Mouse (Mus musculus): ENCODE measurements at regions not wholly inside any gene's neighbourhood (a gene's known extent, or its start where the extent isn't known, plus 50 kb on each side); places are given as distances from the start of the nearest gene placed in this dataset.

DNA sequence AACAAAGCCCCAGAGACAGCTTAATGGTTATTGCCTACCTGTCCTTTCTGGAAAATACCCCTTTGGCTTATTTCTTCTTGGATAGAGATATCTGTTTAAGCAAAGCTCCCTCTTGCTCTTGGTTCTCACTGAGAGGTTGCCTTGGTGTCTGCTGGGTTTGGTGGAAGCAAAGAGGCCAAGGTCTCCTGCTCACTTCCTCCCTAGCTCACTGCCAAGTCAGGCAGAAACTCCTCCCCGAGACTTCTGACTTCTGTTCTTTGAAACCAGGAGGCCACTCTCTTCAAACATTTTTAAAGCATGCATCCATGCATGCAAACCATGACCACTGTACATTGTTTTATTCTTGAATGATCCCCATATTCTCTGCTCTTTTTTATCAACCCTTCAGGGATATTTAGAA, 354.6 kb downstream of the Ankrd50 start:
- H3K4me2 ChIP-seq (ENCODE audit: low read depth) = no peak overlapping the region
- no peaks in the 10 kb centered on the region for H3K36me3 ChIP-seq (ENCODE audit: control insufficient read depth, insufficient read depth)
- H3ac ChIP-seq (ENCODE audit: control insufficient read depth, insufficient read length) = no peak overlapping the region
- no peaks in the 10 kb centered on the region for H3K79me2 ChIP-seq (ENCODE audit: control insufficient read depth, insufficient read depth)
- no peaks in the 10 kb centered on the region for H3K27me3 ChIP-seq (ENCODE audit: control insufficient read depth, insufficient read depth, insufficient read length)
- no peak for TF ChIP-seq POLR2A (IDR thresholded peaks at IDR 0.05; ENCODE audit: insufficient read length, low read depth)
- no peak overlapping the region for H3K4me3 ChIP-seq

DNA sequence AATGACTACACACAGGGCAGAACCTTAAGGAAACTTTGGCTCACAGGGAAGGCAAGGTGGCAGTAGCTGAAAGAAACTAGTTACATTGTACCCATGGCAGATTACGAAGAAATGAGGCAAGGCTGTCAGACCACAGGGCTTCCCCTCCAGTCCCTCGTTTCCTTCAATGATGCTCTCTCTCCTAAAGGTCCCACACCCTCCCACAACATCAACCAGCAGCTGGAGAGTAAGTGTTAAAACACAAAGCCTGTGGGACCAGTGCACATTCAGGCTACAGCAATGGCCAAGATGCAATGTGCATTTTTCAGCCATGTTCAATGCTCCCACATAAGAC, 355.5 kb downstream of the Ankrd50 start:
- no peak for TF ChIP-seq USF1 (IDR thresholded peaks at IDR 0.05; ENCODE audit: low read depth)
- TF ChIP-seq CEBPB (IDR thresholded peaks at IDR 0.05; ENCODE audit: insufficient read depth, poor library complexity, severe bottlenecking) = no peak
- TF ChIP-seq SRF (IDR thresholded peaks at IDR 0.05; ENCODE audit: control insufficient read depth, insufficient read length, low read depth) = no peak
- H3ac ChIP-seq (ENCODE audit: control insufficient read depth, insufficient read length) = no peak overlapping the region
- no peaks in the 10 kb centered on the region for H3K79me2 ChIP-seq (ENCODE audit: control insufficient read depth, insufficient read depth)
- H3K36me3 ChIP-seq (ENCODE audit: control insufficient read depth, insufficient read depth) = no peaks in the 10 kb centered on the region
- no peak overlapping the region for H3K4me3 ChIP-seq
- no peaks in the 10 kb centered on the region for H3K27me3 ChIP-seq (ENCODE audit: control insufficient read depth, insufficient read depth, insufficient read length)
- no peak overlapping the region for H3K4me2 ChIP-seq (ENCODE audit: low read depth)

GRCm38 (mm10) chr3:38128486-38129166, 356.0 kb downstream of the Ankrd50 start:
- TF ChIP-seq SRF (IDR thresholded peaks at IDR 0.05; ENCODE audit: control insufficient read depth, insufficient read length, low read depth) (no peak), E2F4 (IDR thresholded peaks at IDR 0.05; ENCODE audit: insufficient read depth) (no peak), CEBPB (IDR thresholded peaks at IDR 0.05; ENCODE audit: insufficient read depth, poor library complexity, severe bottlenecking) (peak; percentile 83), USF1 (IDR thresholded peaks at IDR 0.05; ENCODE audit: low read depth) (no peak), REST (IDR thresholded peaks at IDR 0.05; ENCODE audit: insufficient read depth, insufficient read length) (no peak)
- H3K4me2 ChIP-seq (ENCODE audit: low read depth) = peak overlapping the region; percentile 19

DNA sequence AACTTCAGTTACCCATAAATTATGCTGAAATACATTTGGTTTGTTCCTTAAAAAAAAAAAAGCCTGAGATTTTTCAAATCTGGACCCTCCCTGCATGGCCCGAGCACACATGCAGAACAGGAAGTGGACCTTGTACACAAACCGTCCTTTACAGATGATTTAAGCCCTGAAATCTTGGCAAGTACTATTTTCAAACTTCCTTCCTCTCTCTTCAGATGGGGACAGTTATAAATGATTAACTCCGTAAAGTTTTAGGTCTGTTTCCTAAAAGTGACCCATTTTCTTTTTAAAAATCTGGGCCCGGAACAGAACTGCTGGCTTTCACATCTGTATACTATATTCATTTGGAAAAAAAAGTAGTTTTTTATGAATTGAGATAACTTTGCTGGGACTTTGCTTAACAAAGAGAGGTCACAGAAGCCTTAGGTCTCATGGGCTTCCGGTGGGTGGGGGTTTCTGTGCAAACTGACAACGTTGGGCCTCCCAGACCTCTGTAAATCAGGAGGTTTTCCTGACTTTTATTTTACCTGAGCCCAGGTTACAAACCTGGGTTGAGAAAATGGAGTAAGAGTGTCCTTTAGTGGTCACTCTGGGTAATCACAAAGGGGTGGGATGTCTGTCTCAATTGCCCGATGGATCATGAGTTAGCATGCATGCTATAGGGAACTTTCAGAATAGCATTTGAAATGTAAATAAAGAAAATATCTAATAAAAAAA, 368.4 kb downstream of the Ankrd50 start:
- Histone ChIP-seq H3K4me2 (ENCODE audit: low read depth) (no peak overlapping the region), H3ac (ENCODE audit: control insufficient read depth, insufficient read length) (no peak overlapping the region), H3K27me3 (ENCODE audit: control insufficient read depth, insufficient read depth, insufficient read length) (no peaks in the 10 kb centered on the region), H3K4me3 (no peak overlapping the region), H3K79me2 (ENCODE audit: control insufficient read depth, insufficient read depth) (no peaks in the 10 kb centered on the region), H3K36me3 (ENCODE audit: control insufficient read depth, insufficient read depth) (no peaks in the 10 kb centered on the region)
- TF ChIP-seq POLR2A (IDR thresholded peaks at IDR 0.05; ENCODE audit: insufficient read length, low read depth) = no peak

More at GRCm38 (mm10) chr3:38128486-38129166, 356.0 kb downstream of the Ankrd50 start:
- no peaks in the 10 kb centered on the region for H3K79me2 ChIP-seq (ENCODE audit: control insufficient read depth, insufficient read depth)
- H3K36me3 ChIP-seq (ENCODE audit: control insufficient read depth, insufficient read depth) = no peaks in the 10 kb centered on the region
- no peaks in the 10 kb centered on the region for H3K27me3 ChIP-seq (ENCODE audit: control insufficient read depth, insufficient read depth, insufficient read length)
- H3K4me3 ChIP-seq = no peak overlapping the region
- H3ac ChIP-seq (ENCODE audit: control insufficient read depth, insufficient read length) = no peak overlapping the region

GRCm38 (mm10) chr3:38112568-38112967, 372.1 kb downstream of the Ankrd50 start:
- no peaks in the 10 kb centered on the region for H3K27me3 ChIP-seq (ENCODE audit: control insufficient read depth, insufficient read depth, insufficient read length)
- H3K4me2 ChIP-seq (ENCODE audit: low read depth) = no peak overlapping the region
- no peak overlapping the region for H3K4me3 ChIP-seq
- H3K36me3 ChIP-seq (ENCODE audit: control insufficient read depth, insufficient read depth) = no peaks in the 10 kb centered on the region
- H3K79me2 ChIP-seq (ENCODE audit: control insufficient read depth, insufficient read depth) = no peaks in the 10 kb centered on the region
- no peak overlapping the region for H3ac ChIP-seq (ENCODE audit: control insufficient read depth, insufficient read length)
- TF ChIP-seq MYOD1 (IDR thresholded peaks at IDR 0.05; ENCODE audit: control insufficient read depth in 1 of 3, insufficient read length in 2 of 3, low read depth in 2 of 3) (no peak), REST (IDR thresholded peaks at IDR 0.05; ENCODE audit: insufficient read depth, insufficient read length) (no peak)

- TF ChIP-seq POLR2A (IDR thresholded peaks at IDR 0.05; ENCODE audit: insufficient read length, low read depth) = no peak
- no peak for TF ChIP-seq CEBPB (IDR thresholded peaks at IDR 0.05; ENCODE audit: insufficient read depth, poor library complexity, severe bottlenecking)
- no peak for TF ChIP-seq REST (IDR thresholded peaks at IDR 0.05; ENCODE audit: insufficient read depth, insufficient read length)
- no peak for TF ChIP-seq MYOG (IDR thresholded peaks at IDR 0.05; ENCODE audit: control insufficient read depth in 1 of 3, insufficient read depth in 1 of 3, insufficient read length in 2 of 3, low read depth in 2 of 3)
- TF ChIP-seq USF1 (IDR thresholded peaks at IDR 0.05; ENCODE audit: low read depth) = no peak
- TF ChIP-seq TCF12 (IDR thresholded peaks at IDR 0.05; ENCODE audit: insufficient read depth, poor library complexity, severe bottlenecking) = no peak
- TF ChIP-seq E2F4 (IDR thresholded peaks at IDR 0.05; ENCODE audit: insufficient read depth) = no peak
- no peak for TF ChIP-seq MYOD1 (IDR thresholded peaks at IDR 0.05; ENCODE audit: control insufficient read depth in 1 of 3, insufficient read length in 2 of 3, low read depth in 2 of 3)
- TF ChIP-seq SRF (IDR thresholded peaks at IDR 0.05; ENCODE audit: control insufficient read depth, insufficient read length, low read depth) = no peak
- no peak for TF ChIP-seq MAX (IDR thresholded peaks at IDR 0.05; ENCODE audit: low read depth)
- TF ChIP-seq POLR2AphosphoS2 (IDR thresholded peaks at IDR 0.05; ENCODE audit: insufficient read length, low read depth) = no peak
- TF ChIP-seq TCF3 (IDR thresholded peaks at IDR 0.05; ENCODE audit: insufficient read length, low read depth) = no peak
- Histone ChIP-seq H3K36me3 (ENCODE audit: control insufficient read depth, insufficient read depth) (no peaks in the 10 kb centered on the region), H3K79me2 (ENCODE audit: control insufficient read depth, insufficient read depth) (no peaks in the 10 kb centered on the region), H3K4me2 (ENCODE audit: low read depth) (no peak overlapping the region), H3ac (ENCODE audit: control insufficient read depth, insufficient read length) (no peak overlapping the region), H3K27me3 (ENCODE audit: control insufficient read depth, insufficient read depth, insufficient read length) (no peaks in the 10 kb centered on the region), H3K4me3 (no peak overlapping the region)
These were observed 379.4 kb downstream of the Ankrd50 start for GRCm38 (mm10) chr3:38105022-38105857.

All from myocyte (in vitro differentiated cells).